Mouse (Mus musculus) heart, embryonic 14.5 days (tissue): ENCODE measurements at regions not wholly inside any gene's neighbourhood (a gene's known extent, or its start where the extent isn't known, plus 50 kb on each side); places are given as distances from the start of the nearest gene placed in this dataset.

Experiments
- ATAC-seq: fragments of 200-750 bp; cut with Nextera tagmentation; 2 replicates; pipeline ENCODE4 v1.8.0; 2017; ENCODE audit warnings: low read depth, moderate TSS enrichment; ENCODE audit not compliant: insufficient number of reproducible peaks, insufficient read depth, low FRiP score
- H3K27ac ChIP-seq, 2 experiments: fragments of 200-500 bp in 1 of 2; fragments of 300-500 bp in 1 of 2; sonication (generic) in 1 of 2; replicated peaks in 1 of 2; 2 replicates each; pipeline ENCODE4 v1.5.1; 2012 to 2014; ENCODE audit warnings: low read depth in 2 of 2, low read length in 2 of 2, control low read depth in 1 of 2, mild to moderate bottlenecking in 1 of 2, mixed read lengths in 1 of 2; ENCODE audit not compliant: control insufficient read depth in 1 of 2, insufficient read depth in 1 of 2
- H3K27me3 ChIP-seq: fragments of 300-500 bp; sonication (generic); 2 replicates; pipeline ENCODE4 v1.6.1; 2014; ENCODE audit warnings: mild to moderate bottlenecking, low read length, control low read depth; ENCODE audit not compliant: control insufficient read depth, insufficient read depth
- H3K36me3 ChIP-seq: fragments of 300-500 bp; sonication (generic); 2 replicates; pipeline ENCODE4 v1.6.1; 2014; ENCODE audit warnings: mild to moderate bottlenecking, control low read depth, low read length, mixed read lengths; ENCODE audit not compliant: control insufficient read depth, insufficient read depth
- H3K4me1 ChIP-seq, 2 experiments: fragments of 200-500 bp in 1 of 2; fragments of 300-500 bp in 1 of 2; sonication (generic) in 1 of 2; 2 replicates each; pipeline ENCODE4 v1.6.1; 2012 to 2014; ENCODE audit warnings: low read length in 2 of 2, control low read depth in 1 of 2, mixed read lengths in 1 of 2; ENCODE audit not compliant: control insufficient read depth in 2 of 2, insufficient read depth in 2 of 2
- H3K4me2 ChIP-seq: fragments of 300-500 bp; sonication (generic); 2 replicates; pipeline ENCODE4 v1.6.1; 2014; ENCODE audit warnings: mild to moderate bottlenecking, low read length
- H3K4me3 ChIP-seq, 2 experiments: fragments of 200-500 bp in 1 of 2; fragments of 300-500 bp in 1 of 2; sonication (generic) in 1 of 2; 2 replicates each; pipeline ENCODE4 v1.5.1; 2012 to 2014; ENCODE audit warnings: low read length in 2 of 2, mild to moderate bottlenecking in 2 of 2, control low read depth in 1 of 2, low read depth in 1 of 2, moderate library complexity in 1 of 2; ENCODE audit not compliant: control insufficient read depth in 1 of 2, insufficient read depth in 1 of 2
- H3K9ac ChIP-seq: fragments of 300-500 bp; sonication (generic); 2 replicates; pipeline ENCODE4 v1.6.1; 2014; ENCODE audit warnings: mild to moderate bottlenecking, low read length
- H3K9me3 ChIP-seq: fragments of 300-500 bp; sonication (generic); 2 replicates; pipeline ENCODE4 v1.6.1; 2016; ENCODE audit warnings: low read length, control low read depth; ENCODE audit not compliant: control insufficient read depth
- WGBS: fragments of 180-500 bp; shearing (Covaris S2); extraction: QIAGEN DNeasy Blood & Tissue Kit; methylation state at CpG from one replicate; pipeline ENCODE4 v1.1.7; 2014; 5-methylcytosine and 5-hydroxymethylcytosine counted together

GRCm38 (mm10) chr1:13500456-13500855 lies 2086.6 kb downstream of the A830018L16Rik start:
- Histone ChIP-seq H3K4me2 (no peak overlapping the region), H3K4me1 (no peaks in the 10 kb centered on the region), H3K9ac (no peak overlapping the region), H3K27ac (no peak overlapping the region), H3K9me3 (no peaks in the 10 kb centered on the region), H3K36me3 (no peaks in the 10 kb centered on the region), H3K27me3 (peaks cover 2% of the 10 kb centered on the region), H3K4me3 (no peak overlapping the region)
- 23% methylated on average over 5 of the region's 5 CpGs for WGBS
- no peak for ATAC-seq

- Histone ChIP-seq H3K9ac (no peak overlapping the region), H3K27me3 (no peaks in the 10 kb centered on the region), H3K36me3 (no peaks in the 10 kb centered on the region), H3K27ac (no peak overlapping the region), H3K4me3 (no peak overlapping the region), H3K9me3 (no peaks in the 10 kb centered on the region), H3K4me2 (no peak overlapping the region), H3K4me1 (no peaks in the 10 kb centered on the region)
- WGBS, result 64% methylated on average over 4 of the region's 4 CpGs
- ATAC-seq, result no peak
Measured at GRCm38 (mm10) chr1:13501938-13502337, 2088.0 kb downstream of the A830018L16Rik start.

DNA sequence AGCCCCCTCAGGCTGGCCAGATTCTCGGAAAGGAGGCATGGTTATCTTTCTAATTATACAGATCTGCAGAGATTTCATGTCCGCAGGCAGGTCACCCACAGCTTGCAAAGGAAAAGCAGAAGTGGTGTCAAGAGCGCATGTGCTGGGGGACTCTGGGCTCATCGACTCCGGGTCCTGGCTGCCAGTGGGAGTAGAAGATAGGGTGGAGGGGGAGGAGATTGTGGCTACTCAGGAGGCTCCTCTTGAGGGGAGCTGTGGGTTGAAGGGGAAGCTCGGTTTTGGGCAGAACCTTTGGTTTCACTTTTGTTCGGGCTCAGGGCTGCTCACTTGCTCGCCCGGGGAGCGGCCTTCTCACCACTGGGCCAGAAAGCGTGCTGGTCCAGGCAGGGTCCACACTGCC lies 2099.9 kb downstream of the A830018L16Rik start:
- Histone ChIP-seq H3K27ac (no peak overlapping the region), H3K4me3 (no peak overlapping the region), H3K9me3 (peaks cover 7% of the 10 kb centered on the region), H3K4me2 (no peak overlapping the region), H3K4me1 (no peaks in the 10 kb centered on the region), H3K9ac (no peak overlapping the region), H3K27me3 (no peaks in the 10 kb centered on the region), H3K36me3 (no peaks in the 10 kb centered on the region)
- 82% methylated on average over 11 of the region's 11 CpGs for WGBS
- no peak for ATAC-seq
